Mouse (Mus musculus): ENCODE measurements around the gene Camk2d.

Gene Camk2d

GRCm38 (mm10) chr3:126653118-126653517, 57.0 kb downstream of the Camk2d start:
- no peak for DNase-seq

- no peak for DNase-seq
Observed at GRCm38 (mm10) chr3:126656173-126656572, 60.1 kb downstream of the Camk2d start.

GRCm38 (mm10) chr3:126657895-126658294, 61.8 kb downstream of the Camk2d start:
- peak; percentile 20 for DNase-seq

GRCm38 (mm10) chr3:126658791-126659190, 62.7 kb downstream of the Camk2d start:
- no peak for DNase-seq

GRCm38 (mm10) chr3:126659235-126659634, 63.1 kb downstream of the Camk2d start:
- no peak for DNase-seq

- DNase-seq, result no peak
Observed at GRCm38 (mm10) chr3:126659832-126660564, 63.9 kb downstream of the Camk2d start.

GRCm38 (mm10) chr3:126660575-126660974, 64.5 kb downstream of the Camk2d start:
- peak; percentile 70 for DNase-seq

- peak; percentile 20 for DNase-seq
Observed at GRCm38 (mm10) chr3:126660986-126661385, 64.9 kb downstream of the Camk2d start.

GRCm38 (mm10) chr3:126661920-126662319, 65.8 kb downstream of the Camk2d start:
- DNase-seq, result no peak

- no peak for DNase-seq
Observed at GRCm38 (mm10) chr3:126663436-126663835, 67.3 kb downstream of the Camk2d start.

GRCm38 (mm10) chr3:126665866-126666265, 69.8 kb downstream of the Camk2d start:
- DNase-seq, result peak; percentile 32

- DNase-seq, result no peak
Observed at GRCm38 (mm10) chr3:126667019-126667418, 70.9 kb downstream of the Camk2d start.

- no peak for DNase-seq
Observed at GRCm38 (mm10) chr3:126667451-126667850, 71.3 kb downstream of the Camk2d start.

- DNase-seq, result no peak
Observed at GRCm38 (mm10) chr3:126668123-126668522, 72.0 kb downstream of the Camk2d start.

GRCm38 (mm10) chr3:126668692-126669091, 72.6 kb downstream of the Camk2d start:
- no peak for DNase-seq

GRCm38 (mm10) chr3:126670413-126670812, 74.3 kb downstream of the Camk2d start:
- no peak for DNase-seq

- DNase-seq, result no peak
Observed at GRCm38 (mm10) chr3:126671292-126671691, 75.2 kb downstream of the Camk2d start.

- DNase-seq, result no peak
Observed at GRCm38 (mm10) chr3:126681051-126681450, 84.9 kb downstream of the Camk2d start.

- no peak for DNase-seq
Observed at GRCm38 (mm10) chr3:126681996-126682395, 85.9 kb downstream of the Camk2d start.

GRCm38 (mm10) chr3:126685363-126685762, 89.3 kb downstream of the Camk2d start:
- DNase-seq, result no peak

- no peak for DNase-seq
Observed at GRCm38 (mm10) chr3:126687150-126687549, 91.0 kb downstream of the Camk2d start.

- DNase-seq, result no peak
Observed at GRCm38 (mm10) chr3:126688516-126688915, 92.4 kb downstream of the Camk2d start.

GRCm38 (mm10) chr3:126690627-126691505, 94.8 kb downstream of the Camk2d start:
- DNase-seq, result no peak

- DNase-seq, result no peak
Observed at GRCm38 (mm10) chr3:126691565-126691964, 95.5 kb downstream of the Camk2d start.

Measured in thymus, postnatal 25 days (tissue).